Mouse (Mus musculus): Measurements from ENCODE around the gene Rbbp4.

- TF ChIP-seq CTCF (IDR thresholded peaks at IDR 0.05 in 2 of 3, conservative IDR thresholded peaks at IDR 0.05 in 1 of 3; ENCODE audit: control insufficient read depth in 1 of 3, insufficient read depth in 1 of 3, low read depth in 2 of 3, low read length in 3 of 3, poor library complexity in 1 of 3, severe bottlenecking in 1 of 3): no peak
- no peak for TF ChIP-seq MXI1 (IDR thresholded peaks at IDR 0.05; ENCODE audit: low read depth, low read length)
- TF ChIP-seq SIN3A (IDR thresholded peaks at IDR 0.05; ENCODE audit: low read length): no peak
- TF ChIP-seq GATA1 (IDR thresholded peaks at IDR 0.05; ENCODE audit: low read depth, low read length): no peak
- no peak for TF ChIP-seq UBTF (IDR thresholded peaks at IDR 0.05; ENCODE audit: borderline replicate concordance, insufficient read depth, low read depth, low read length)
- no peak for TF ChIP-seq EP300 (IDR thresholded peaks at IDR 0.05; ENCODE audit: low read depth in 1 of 2, low read length in 2 of 2)
- TF ChIP-seq POLR2A (IDR thresholded peaks at IDR 0.05; ENCODE audit: control insufficient read depth in 1 of 2, insufficient read depth in 1 of 2, low read depth in 1 of 2, low read length in 2 of 2, poor library complexity in 1 of 2): no peak
- no peak for TF ChIP-seq MAX (IDR thresholded peaks at IDR 0.05; ENCODE audit: low read length)
- no peak for TF ChIP-seq ZMIZ1 (IDR thresholded peaks at IDR 0.05; ENCODE audit: low read depth, low read length)
- no peak for TF ChIP-seq MAFK (IDR thresholded peaks at IDR 0.05; ENCODE audit: borderline replicate concordance, low read depth, low read length)
- no peak for TF ChIP-seq USF1 (IDR thresholded peaks at IDR 0.05; ENCODE audit: low read depth, low read length)
- TF ChIP-seq NRF1 (IDR thresholded peaks at IDR 0.05; ENCODE audit: insufficient read depth, low read depth, low read length, poor library complexity, severe bottlenecking): no peak
- no peak for TF ChIP-seq BHLHE40 (IDR thresholded peaks at IDR 0.05; ENCODE audit: borderline replicate concordance, low read depth, low read length)
- no peak for TF ChIP-seq JUND (IDR thresholded peaks at IDR 0.05; ENCODE audit: low read depth, low read length)
Observed at GRCm38 (mm10) chr4:129284685-129285084, 50.5 kb downstream of the Rbbp4 start.

Data from MEL (cell line).